Mouse (Mus musculus) kidney, adult 2 months (tissue): ENCODE measurements around the gene 2210407C18Rik.

Experiments used
- CTCF ChIP-seq: fragments of 200-500 bp; conservative IDR thresholded peaks from 2 replicates; pipeline ENCODE4 v1.5.1; 2011; ENCODE audit warnings: low read depth, mild to moderate bottlenecking, control low read depth, low read length, moderate library complexity, mixed read lengths; ENCODE audit not compliant: insufficient read depth, insufficient read length
- POLR2A ChIP-seq: fragments of 200-500 bp; IDR thresholded peaks from one replicate; pipeline ENCODE4 v1.6.1; 2011; ENCODE audit warnings: low read depth, low read length, control low read depth

DNA sequence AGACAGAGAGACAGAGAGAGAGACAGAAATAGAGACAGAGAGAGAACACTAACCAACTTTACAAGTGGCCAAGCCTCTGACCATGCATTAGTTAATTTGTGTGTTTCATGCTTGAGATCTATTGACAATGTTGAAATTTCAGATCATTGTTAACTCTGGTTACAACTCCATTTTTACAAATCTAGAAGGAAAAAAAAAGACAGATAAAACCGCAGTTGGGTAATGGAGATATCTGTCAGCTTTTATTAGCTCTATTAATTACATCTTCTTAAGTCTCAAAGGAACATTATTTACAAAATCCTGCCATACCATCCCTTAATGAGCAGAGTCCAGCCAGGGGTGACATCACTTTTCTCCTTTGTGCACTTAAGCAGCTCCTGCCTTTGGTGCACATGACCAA lies 38.4 kb downstream of the 2210407C18Rik start, which contains the start of gene Olfr325:
- TF ChIP-seq POLR2A (no peak), CTCF (no peak)
